Mouse (Mus musculus) urinary bladder, postnatal 0 days (tissue): Measurements from ENCODE around the gene Nxf7. TPM values are rescaled to one million over a fixed set of nuclear protein-coding genes. Genes with fewer than 3 reads are reported as not detected.

Experiments
- polyA plus RNA-seq: library from polyadenylated mRNA; unstranded; fragments of >200 nt; fragmentation: Nextera tagmentation; extraction: Ambion mirVana; gene quantifications from 2 replicates; pipeline ENCODE4 v1.2.1, GENCODE M21; 2015

Gene Nxf7
- polyA plus RNA-seq: 0.12 and 0.19 TPM in 2 replicates

DNA sequence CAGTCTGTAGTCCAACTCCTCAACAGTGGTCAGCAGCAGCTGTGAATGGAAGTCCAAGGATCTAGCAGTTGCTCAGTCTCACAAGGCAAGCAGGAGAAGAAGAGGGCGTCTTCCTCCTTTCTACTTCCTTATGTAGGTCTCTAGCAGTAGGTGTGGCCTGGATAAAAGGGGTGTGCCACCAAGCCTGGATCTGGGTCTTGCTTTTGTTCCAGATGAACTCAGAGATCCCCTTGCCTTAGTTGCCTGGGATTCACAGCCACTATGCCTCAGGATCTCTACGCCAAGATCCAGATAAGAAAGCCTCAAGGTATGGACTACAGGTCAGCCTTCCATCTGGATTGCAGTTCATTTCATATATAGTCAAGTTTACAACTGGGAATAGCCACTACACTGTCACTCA, at the start of gene Nxf7:
Gene Nxf7, minus strand, starts transcription at position 101 of the 400 bp plus-strand sequence.

DNA sequence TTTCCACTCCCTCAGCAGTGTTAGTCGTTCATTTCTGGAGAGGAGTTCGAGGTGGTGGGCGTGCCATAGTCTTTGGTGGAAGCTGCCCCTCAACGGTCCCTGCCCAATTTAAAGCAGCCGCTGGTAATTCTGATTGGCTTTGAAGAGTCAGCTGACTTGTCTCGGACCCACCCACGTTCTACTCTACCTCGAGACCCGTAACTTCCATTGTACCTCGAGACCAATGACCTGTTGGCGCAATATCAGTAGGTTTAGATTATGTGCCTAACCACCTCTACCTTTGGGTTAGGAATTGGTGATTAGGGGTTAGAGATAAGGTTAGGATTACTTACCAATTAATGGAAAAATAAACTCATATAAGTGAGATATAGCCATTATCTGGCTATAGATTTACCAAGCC, 29.0 kb upstream of the Nxf7 start, which contains the start of gene Prame:
Gene Prame, minus strand, starts transcription at position 101 of the 400 bp plus-strand sequence.

Other genes with a start within 250 kb of the Nxf7 start
- gene Gm5128, start 225.5 kb downstream of the Nxf7 start, polyA plus RNA-seq: not detected in 2 replicates
- gene Gm7903, start 164.9 kb downstream of the Nxf7 start, polyA plus RNA-seq: not detected in 2 replicates
- gene AV320801, start 104.2 kb downstream of the Nxf7 start, polyA plus RNA-seq: not detected in 2 replicates
- gene Prame, start 28.9 kb upstream of the Nxf7 start, polyA plus RNA-seq: not detected in 2 replicates
- gene Tcp11x2, start 95.0 kb upstream of the Nxf7 start, polyA plus RNA-seq: not detected in 2 replicates
- not detected in 2 replicates for gene Tmsb15a, start 126.5 kb upstream of the Nxf7 start, polyA plus RNA-seq
- 5.5 and 5.7 TPM in 2 replicates for gene Armcx5, start 144.0 kb upstream of the Nxf7 start, polyA plus RNA-seq
- 10.1 and 10.5 TPM in 2 replicates for gene Gprasp1, start 144.0 kb upstream of the Nxf7 start, polyA plus RNA-seq
- gene Bhlhb9, start 198.8 kb upstream of the Nxf7 start, polyA plus RNA-seq: 19.4 and 24.6 TPM in 2 replicates
- gene Gprasp2, start 240.3 kb upstream of the Nxf7 start, polyA plus RNA-seq: 2.5 and 3.8 TPM in 2 replicates